Mouse (Mus musculus) midbrain, postnatal 0 days (tissue): Measurements from ENCODE around the gene Ano8. TPM values are rescaled to one million over a fixed set of nuclear protein-coding genes. Genes with fewer than 3 reads are reported as not detected.

Source experiments
- ATAC-seq: fragments of 200-750 bp; cut with Nextera tagmentation; 2 replicates; pipeline ENCODE4 v1.8.0; 2017; ENCODE audit warnings: moderate number of reproducible peaks, mild to moderate bottlenecking, moderate TSS enrichment, moderate library complexity; ENCODE audit not compliant: low FRiP score
- DNase-seq: peaks from one replicate; pipeline ENCODE4 v3.0.0-alpha.2; 2015; ENCODE audit warnings: low spot score
- H3K27ac ChIP-seq: fragments of 300-500 bp; sonication (generic); 2 replicates; pipeline ENCODE4 v1.5.1; 2014; ENCODE audit warnings: low read depth, mild to moderate bottlenecking, low read length, mixed read lengths
- H3K27me3 ChIP-seq: fragments of 300-500 bp; sonication (generic); 2 replicates; pipeline ENCODE4 v1.6.1; 2014; ENCODE audit warnings: low read length, control low read depth, mixed read lengths; ENCODE audit not compliant: insufficient read depth
- H3K36me3 ChIP-seq: fragments of 300-500 bp; sonication (generic); 2 replicates; pipeline ENCODE4 v1.6.1; 2014; ENCODE audit warnings: low read length, control low read depth, mixed read lengths; ENCODE audit not compliant: insufficient read depth
- H3K4me1 ChIP-seq: fragments of 300-500 bp; sonication (generic); 2 replicates; pipeline ENCODE4 v1.6.1; 2014; ENCODE audit warnings: mild to moderate bottlenecking, control low read depth, antibody characterized with exemption, low read length, mixed read lengths; ENCODE audit not compliant: insufficient read depth
- H3K4me2 ChIP-seq: fragments of 300-500 bp; sonication (generic); 2 replicates; pipeline ENCODE4 v1.6.1; 2014; ENCODE audit warnings: low read depth, mild to moderate bottlenecking, low read length, mixed read lengths; ENCODE audit not compliant: poor library complexity, severe bottlenecking
- H3K4me3 ChIP-seq: fragments of 300-500 bp; sonication (generic); 2 replicates; pipeline ENCODE4 v1.5.1; 2014; ENCODE audit warnings: low read depth, mild to moderate bottlenecking, low read length, moderate library complexity
- H3K9ac ChIP-seq: fragments of 300-500 bp; sonication (generic); replicated peaks from 2 replicates; pipeline ENCODE4 v1.6.1; 2014; ENCODE audit warnings: mild to moderate bottlenecking, low read length, moderate library complexity, mixed read lengths; ENCODE audit not compliant: poor library complexity, severe bottlenecking
- H3K9me3 ChIP-seq: fragments of 300-500 bp; sonication (generic); 2 replicates; pipeline ENCODE4 v1.6.1; 2016; ENCODE audit warnings: low read length, control low read depth
- CTCF ChIP-seq: IDR thresholded peaks from 2 replicates; pipeline ENCODE4 v1.5.1; 2016; ENCODE audit warnings: antibody characterized with exemption, mild to moderate bottlenecking
- WGBS: fragments of 180-500 bp; shearing (Covaris S2); extraction: QIAGEN DNeasy Blood & Tissue Kit; methylation state at CpG from one replicate; pipeline ENCODE4 v1.1.7; 2014; 5-methylcytosine and 5-hydroxymethylcytosine counted together
- polyA plus RNA-seq: library from polyadenylated mRNA; unstranded; fragments of >200 nt; fragmentation: Nextera tagmentation; extraction: Ambion mirVana; gene quantifications from 2 replicates; pipeline ENCODE4 v1.2.1, GENCODE M21; 2015
- total RNA-seq: library from RNA; depleted of rRNA; stranded (reverse); fragments of >200 nt; gene quantifications from 2 replicates; pipeline ENCODE4 v1.2.3, GENCODE M21; 2014

Ano8 gene
- total and polyA plus RNA-seq, 2 experiments from 2014 or later, result 5.6 to 82.2 TPM

- 2% methylated on average over 36 of the region's 52 CpGs for WGBS
- Histone ChIP-seq H3K36me3 (peaks cover 25% of the 10 kb centered on the region), H3K9ac (peak within 1 kb of the TSS; percentile 70), H3K4me3 (peak within 1 kb of the TSS; percentile 65), H3K4me2 (peak within 1 kb of the TSS; percentile 55), H3K27ac (peak within 1 kb of the TSS; percentile 82), H3K27me3 (no peaks in the 10 kb centered on the region), H3K9me3 (no peaks in the 10 kb centered on the region), H3K4me1 (no peaks in the 10 kb centered on the region; the same call in 1 of the 2 replicates)
- ATAC-seq, result peak; percentile 91
- no peak; the same call in 1 of the 2 replicates for TF ChIP-seq CTCF
- peak; percentile 100 for DNase-seq
Observed at GRCm38 (mm10) chr8:71468916-71469315, 16.8 kb downstream of the Ano8 start, which contains the start of gene Dda1. Dda1 (plus strand) TSS chr8:71469199.

- 88% methylated on average over 1 of the region's 1 CpGs for WGBS
- H3K9ac ChIP-seq, result no peak overlapping the region
- H3K4me3 ChIP-seq, result no peak overlapping the region
- 0 out of 2 replicates have a peak, but pooled peaks have one; percentile 9 for TF ChIP-seq CTCF
- no peaks in the 10 kb centered on the region for H3K9me3 ChIP-seq
- no peaks in the 10 kb centered on the region for H3K27me3 ChIP-seq
- no peak for ATAC-seq
- no peak for DNase-seq
- no peaks in the 10 kb centered on the region; the same call in 1 of the 2 replicates for H3K4me1 ChIP-seq
- H3K4me2 ChIP-seq, result no peak overlapping the region
- H3K36me3 ChIP-seq, result peaks cover 21% of the 10 kb centered on the region
- H3K27ac ChIP-seq, result no peak overlapping the region
Observed at GRCm38 (mm10) chr8:71468001-71468400, 17.8 kb downstream of the Ano8 start.

- DNase-seq (no peak), ATAC-seq (no peak)
- H3K4me3 ChIP-seq, result no peak overlapping the region
- no peak overlapping the region for H3K4me2 ChIP-seq
- peaks cover 3% of the 10 kb centered on the region; the same call in 1 of the 2 replicates for H3K4me1 ChIP-seq
- no peaks in the 10 kb centered on the region for H3K9me3 ChIP-seq
- no peak overlapping the region for H3K9ac ChIP-seq
- 93% methylated on average over 2 of the region's 2 CpGs for WGBS
- H3K27ac ChIP-seq, result no peak overlapping the region
- H3K36me3 ChIP-seq, result peaks cover 16% of the 10 kb centered on the region
- no peak for TF ChIP-seq CTCF
- H3K27me3 ChIP-seq, result no peaks in the 10 kb centered on the region
Observed at GRCm38 (mm10) chr8:71467201-71467600, 18.6 kb downstream of the Ano8 start.

- peaks cover 5% of the 10 kb centered on the region; the same call in 1 of the 2 replicates for H3K4me1 ChIP-seq
- ATAC-seq, result no peak
- H3K27ac ChIP-seq, result no peak overlapping the region
Observed at GRCm38 (mm10) chr8:71466198-71466597, 19.6 kb downstream of the Ano8 start.

GRCm38 (mm10) chr8:71465733-71466132 is 20.0 kb downstream of the Ano8 start:
- 83% methylated on average over 8 of the region's 8 CpGs for WGBS

More at GRCm38 (mm10) chr8:71466198-71466597, 19.6 kb downstream of the Ano8 start:
- Histone ChIP-seq H3K36me3 (peaks cover 12% of the 10 kb centered on the region), H3K27me3 (no peaks in the 10 kb centered on the region), H3K9me3 (no peaks in the 10 kb centered on the region), H3K9ac (no peak overlapping the region), H3K4me2 (no peak overlapping the region), H3K4me3 (no peak overlapping the region)
- no peak for DNase-seq
- TF ChIP-seq CTCF, result no peak
- whole genome bisulfite sequencing, result 92% methylated on average over 5 of the region's 5 CpGs

More at GRCm38 (mm10) chr8:71465733-71466132, 20.0 kb downstream of the Ano8 start:
- no peak for TF ChIP-seq CTCF
- DNase-seq (no peak), ATAC-seq (no peak)
- H3K4me1 ChIP-seq, result peaks cover 5% of the 10 kb centered on the region; the same call in 1 of the 2 replicates
- peaks cover 12% of the 10 kb centered on the region for H3K36me3 ChIP-seq
- H3K4me2 ChIP-seq, result peak overlapping the region; percentile 86
- no peak overlapping the region for H3K9ac ChIP-seq
- H3K27me3 ChIP-seq, result no peaks in the 10 kb centered on the region
- H3K4me3 ChIP-seq, result peak overlapping the region; percentile 94
- H3K27ac ChIP-seq, result no peak overlapping the region
- no peaks in the 10 kb centered on the region for H3K9me3 ChIP-seq
